Mouse (Mus musculus) kidney, adult 8-10 months (tissue): ENCODE data around the gene Ccl2.

Experiments
- DNase-seq, 2 experiments: peaks; one replicate each; pipeline ENCODE4 v3.0.0; 2022

Ccl2 gene

DNA sequence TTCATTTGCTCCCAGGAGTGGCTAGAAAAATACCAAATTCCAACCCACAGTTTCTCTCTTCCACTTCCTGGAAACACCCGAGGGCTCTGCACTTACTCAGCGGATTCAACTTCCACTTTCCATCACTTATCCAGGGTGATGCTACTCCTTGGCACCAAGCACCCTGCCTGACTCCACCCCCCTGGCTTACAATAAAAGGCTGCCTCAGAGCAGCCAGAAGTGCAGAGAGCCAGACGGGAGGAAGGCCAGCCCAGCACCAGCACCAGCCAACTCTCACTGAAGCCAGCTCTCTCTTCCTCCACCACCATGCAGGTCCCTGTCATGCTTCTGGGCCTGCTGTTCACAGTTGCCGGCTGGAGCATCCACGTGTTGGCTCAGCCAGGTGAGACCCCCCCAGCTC lies at the start of gene Ccl2:
Gene Ccl2 (plus strand): TSS at position 216 of the 400 bp plus-strand sequence.
- DNase-seq, result peak; percentile 35 to 59

DNA sequence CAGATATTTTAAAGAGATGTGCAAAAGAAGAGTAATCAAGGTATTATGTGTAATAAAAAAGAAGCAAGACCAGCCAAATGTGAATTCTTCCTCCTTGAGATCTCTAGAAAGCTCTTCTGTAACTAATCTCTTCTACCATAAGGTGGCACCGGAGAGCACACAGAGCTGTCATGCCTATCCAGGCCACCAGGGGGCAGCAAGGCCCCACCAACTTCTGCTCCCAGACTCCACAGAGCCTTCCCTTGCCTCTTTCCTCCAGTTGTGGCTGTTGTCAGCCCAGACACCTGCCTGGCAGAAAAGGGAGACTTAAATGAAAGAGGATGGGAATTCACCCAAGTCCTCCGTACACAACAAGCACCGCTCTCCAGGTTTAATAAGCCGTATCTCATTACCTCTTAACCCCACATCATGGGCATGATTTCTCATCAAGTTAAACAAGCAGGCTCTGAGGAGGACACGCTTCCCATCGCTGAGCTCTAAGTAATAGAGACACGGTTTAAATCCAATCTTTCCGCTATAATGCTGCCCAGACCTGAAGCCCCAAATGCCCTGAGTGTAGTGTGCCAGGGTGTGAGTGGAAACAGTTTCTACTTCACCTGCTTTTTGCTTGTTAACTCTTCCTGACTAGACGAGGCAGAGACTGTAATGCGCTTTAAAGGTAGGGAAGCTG lies 39.1 kb upstream of the Ccl2 start:
- DNase-seq, result peak; percentile 22 to 69

- DNase-seq, result no peak
These were observed 38.3 kb upstream of the Ccl2 start for GRCm38 (mm10) chr11:81997085-81997484.

- no peak for DNase-seq
These were observed 36.7 kb upstream of the Ccl2 start for GRCm38 (mm10) chr11:81998646-81999045.

DNA sequence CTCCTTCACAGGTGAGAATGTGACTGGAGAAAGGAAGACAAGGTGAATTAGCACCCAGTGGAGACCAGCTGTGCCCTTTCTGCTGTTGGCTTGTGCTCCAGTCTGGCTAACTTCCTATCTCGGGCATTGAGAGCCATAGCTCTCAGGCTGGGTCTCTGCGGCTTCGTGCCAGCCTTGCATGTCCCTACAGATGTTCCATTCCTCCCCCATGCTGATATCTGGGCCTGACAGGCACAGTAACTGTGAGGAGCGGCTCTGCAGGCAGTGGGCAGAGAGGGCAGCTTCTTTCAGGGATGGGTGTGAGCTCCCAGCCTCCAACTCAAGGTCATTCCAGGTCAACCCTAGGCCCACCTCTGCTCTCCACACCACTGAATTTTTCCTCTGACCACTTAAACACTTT lies 35.9 kb upstream of the Ccl2 start:
- DNase-seq, result no peak

DNA sequence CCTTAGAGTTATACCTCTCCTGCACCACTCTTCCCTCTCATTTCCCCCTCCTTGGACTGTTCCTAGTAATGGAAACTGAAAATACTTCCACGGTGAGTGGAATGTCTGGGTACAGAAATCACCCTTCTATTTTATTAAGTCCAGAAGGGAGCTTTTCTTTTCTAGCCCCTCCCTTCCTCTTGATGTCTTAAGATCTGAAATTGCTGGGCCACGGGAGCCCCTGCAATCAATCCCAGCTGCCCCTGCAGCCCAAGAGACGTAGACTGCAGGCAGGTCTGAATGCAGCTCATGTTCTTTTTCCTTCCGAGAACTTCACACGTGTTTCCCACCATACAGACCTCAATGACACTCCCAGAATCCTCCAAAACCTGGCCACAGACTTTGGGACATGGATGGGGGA lies 34.8 kb upstream of the Ccl2 start:
- DNase-seq, result no peak

GRCm38 (mm10) chr11:82004810-82005209 lies 30.6 kb upstream of the Ccl2 start:
- DNase-seq, result no peak

DNA sequence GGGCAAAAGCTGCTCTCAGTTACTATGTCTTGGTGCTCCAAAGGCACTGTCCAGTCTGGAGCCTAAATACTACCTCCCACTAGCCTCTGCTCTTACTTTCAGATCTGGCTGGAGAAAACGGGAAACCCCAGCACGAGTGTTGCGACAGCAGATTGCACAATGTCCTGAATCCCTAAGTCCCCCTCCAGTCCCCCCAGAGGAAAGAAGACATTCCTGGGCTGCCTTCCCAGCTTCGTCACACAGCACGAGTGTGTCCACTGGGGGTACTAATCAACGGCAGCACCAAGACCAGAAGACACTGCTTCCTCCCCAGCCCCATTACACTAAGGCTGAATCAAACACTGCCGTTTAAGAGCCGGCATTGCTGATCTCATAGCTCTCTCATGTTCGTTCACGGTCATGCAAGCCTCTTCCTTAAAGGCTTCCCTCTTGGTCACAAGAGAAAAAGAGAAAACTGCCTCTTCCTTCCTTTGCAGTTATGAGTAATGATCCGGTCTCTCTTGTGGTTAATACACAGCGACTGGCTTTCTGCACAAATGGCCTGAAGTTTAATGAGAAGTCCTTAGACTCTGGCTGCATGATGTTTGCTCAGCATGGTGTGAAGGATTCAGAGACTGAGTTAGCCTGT lies 28.5 kb upstream of the Ccl2 start:
- DNase-seq, result peak; percentile 24 to 44

GRCm38 (mm10) chr11:82010115-82010514 lies 25.3 kb upstream of the Ccl2 start:
- DNase-seq, result no peak

- no peak for DNase-seq
These were observed 23.8 kb upstream of the Ccl2 start for GRCm38 (mm10) chr11:82011411-82012193.

GRCm38 (mm10) chr11:82013756-82014155 lies 21.6 kb upstream of the Ccl2 start:
- DNase-seq, result no peak

DNA sequence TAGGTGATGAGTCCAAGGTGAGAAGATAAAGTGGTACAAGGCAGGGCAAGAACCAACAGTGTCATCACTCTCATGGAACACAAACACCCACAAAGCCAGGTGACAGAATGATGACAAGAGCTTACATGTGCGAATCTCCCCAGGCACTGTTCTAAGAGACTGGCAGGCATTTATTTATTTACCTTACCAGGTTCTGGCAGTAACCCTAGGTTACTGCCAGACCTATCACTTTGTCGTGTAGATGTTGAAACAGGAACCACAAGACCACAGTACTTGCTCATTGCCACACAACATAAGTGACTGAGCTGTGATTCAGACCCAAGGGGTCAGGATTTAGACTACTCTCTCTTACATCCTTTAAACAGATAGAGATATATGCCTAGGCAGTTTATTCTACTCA lies 20.3 kb upstream of the Ccl2 start:
- no peak for DNase-seq

DNA sequence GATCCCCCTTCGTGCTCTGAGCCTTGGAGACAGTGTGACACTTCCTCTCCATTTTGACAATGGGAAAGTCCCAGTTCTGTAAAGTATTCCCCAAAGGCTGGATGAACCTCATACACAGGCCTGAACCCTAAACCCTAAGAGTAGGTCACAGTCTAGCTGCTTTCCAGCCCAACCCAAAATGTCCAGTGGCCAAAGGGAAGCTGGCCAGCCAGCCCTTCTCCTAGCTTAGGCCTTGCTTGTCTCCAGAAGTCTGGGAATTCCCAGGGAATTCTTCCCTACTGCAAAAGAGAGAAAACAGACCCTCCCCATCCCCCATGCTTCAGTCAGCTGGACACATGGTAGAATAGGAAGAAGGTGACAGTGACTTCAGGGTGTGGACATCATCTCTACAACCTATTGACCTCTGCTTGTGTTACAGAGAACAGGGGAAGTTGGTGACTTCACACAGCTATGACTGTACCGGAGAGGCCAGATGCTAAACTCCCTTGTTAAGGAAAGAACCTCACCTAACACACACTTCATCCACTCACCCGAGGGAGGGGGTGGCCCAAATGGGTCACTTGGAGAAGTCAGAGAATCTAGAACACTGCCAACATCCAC lies 19.1 kb upstream of the Ccl2 start:
- no peak for DNase-seq

DNA sequence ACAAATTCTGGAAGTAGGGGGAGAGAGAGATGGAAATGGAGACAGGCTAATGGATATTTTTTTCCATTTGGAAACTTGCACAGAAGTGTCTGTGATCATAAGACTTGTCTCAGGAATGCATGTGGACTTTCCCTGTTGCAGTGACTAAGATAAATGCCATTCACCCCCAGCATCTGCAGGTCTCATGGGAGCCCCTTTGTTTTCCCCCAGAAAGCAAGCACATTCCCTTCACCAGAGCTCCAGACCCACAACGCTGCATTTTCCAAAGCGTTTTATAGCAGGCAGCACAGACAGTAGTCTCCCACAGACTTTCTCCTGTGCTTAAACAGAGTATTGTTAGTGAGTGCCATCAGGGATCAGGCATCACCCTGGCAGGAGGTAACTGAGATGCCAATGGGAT lies 16.0 kb upstream of the Ccl2 start:
- no peak for DNase-seq

GRCm38 (mm10) chr11:82019793-82020192 lies 15.6 kb upstream of the Ccl2 start:
- no peak for DNase-seq

- no peak for DNase-seq
These were observed 14.0 kb upstream of the Ccl2 start for GRCm38 (mm10) chr11:82021406-82021805.

- DNase-seq, result no peak
These were observed 12.8 kb upstream of the Ccl2 start for GRCm38 (mm10) chr11:82022504-82023056.

- DNase-seq, result no peak
These were observed 11.6 kb upstream of the Ccl2 start for GRCm38 (mm10) chr11:82023769-82024168.

DNA sequence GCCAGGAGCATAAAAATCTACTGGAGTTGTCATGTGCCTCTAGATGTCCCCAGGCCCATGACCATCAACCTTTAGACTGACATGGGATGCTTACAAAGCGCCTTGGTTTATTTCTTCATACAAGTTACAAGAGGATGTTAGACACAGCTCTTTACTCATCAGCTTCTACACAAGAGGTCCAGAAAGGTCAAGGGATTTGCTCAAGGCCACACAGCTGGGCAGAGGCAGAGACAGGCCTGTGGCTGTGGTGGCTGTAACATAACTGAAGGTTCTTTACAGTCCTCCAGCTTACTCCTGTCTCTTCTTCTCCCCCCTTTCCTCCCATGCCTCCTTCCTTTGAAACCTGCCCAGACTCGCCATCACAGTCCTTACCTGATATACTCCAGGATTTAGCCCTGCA lies 5.2 kb upstream of the Ccl2 start:
- DNase-seq, result no peak

- DNase-seq, result no peak
These were observed 3.2 kb upstream of the Ccl2 start for GRCm38 (mm10) chr11:82032136-82032535.

GRCm38 (mm10) chr11:82032678-82033344 lies 2.6 kb upstream of the Ccl2 start:
- peak; percentile 30 to 47 for DNase-seq

GRCm38 (mm10) chr11:82034446-82034845 lies 925 bp upstream of the Ccl2 start:
- no peak for DNase-seq

DNA sequence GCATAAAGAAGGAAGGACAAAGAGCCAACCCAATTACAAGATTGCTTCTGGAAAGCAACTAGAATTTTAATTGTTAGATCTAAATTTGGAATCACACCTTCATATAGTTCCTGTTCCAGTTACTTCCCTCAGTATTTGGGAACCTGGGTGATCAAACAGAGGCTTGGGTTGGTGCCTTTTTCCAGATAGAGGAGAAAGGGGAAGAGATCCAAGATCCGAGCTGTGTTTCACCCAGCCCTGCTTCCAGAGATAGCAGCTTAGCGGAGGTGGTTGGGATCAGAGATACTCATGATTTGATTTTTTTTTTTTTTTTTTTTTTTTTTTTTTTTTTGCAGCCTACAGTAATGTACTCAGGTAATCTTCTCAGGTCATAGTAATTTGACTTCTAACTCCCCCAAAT lies 486 bp downstream of the Ccl2 start:
- DNase-seq, result no peak
